Mouse (Mus musculus): ENCODE data around the gene 4921539E11Rik.
A peak's percentile ranks its signal among the peaks of the same experiment; 100 is the strongest.

Gene 4921539E11Rik

GRCm38 (mm10) chr4:103232156-103232555 is 58.5 kb downstream of the 4921539E11Rik start:
- DNase-seq (ENCODE audit: low spot score): no peak

DNA sequence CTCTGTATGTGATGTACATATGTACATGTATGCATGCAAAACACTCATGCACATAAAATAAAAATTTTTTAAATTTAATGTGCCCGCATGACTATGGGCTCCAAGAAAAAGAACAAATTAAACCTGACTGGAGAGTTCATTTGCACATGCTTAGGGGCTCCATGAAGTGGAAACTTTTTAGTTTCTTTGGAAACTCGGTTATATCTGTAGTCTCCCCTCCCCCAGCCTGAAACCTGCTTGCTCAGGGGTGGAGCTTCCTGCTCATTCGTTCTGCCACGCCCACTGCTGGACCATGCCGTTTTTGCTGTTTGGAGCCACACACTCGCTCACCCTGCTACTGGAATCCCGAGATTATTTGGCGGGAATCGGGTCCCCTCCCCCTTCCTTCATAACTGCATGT is 67.8 kb downstream of the 4921539E11Rik start:
- DNase-seq (ENCODE audit: low spot score): no peak

- no peak for DNase-seq (ENCODE audit: low spot score)
Measured at GRCm38 (mm10) chr4:103221789-103222188, 68.9 kb downstream of the 4921539E11Rik start.

DNA sequence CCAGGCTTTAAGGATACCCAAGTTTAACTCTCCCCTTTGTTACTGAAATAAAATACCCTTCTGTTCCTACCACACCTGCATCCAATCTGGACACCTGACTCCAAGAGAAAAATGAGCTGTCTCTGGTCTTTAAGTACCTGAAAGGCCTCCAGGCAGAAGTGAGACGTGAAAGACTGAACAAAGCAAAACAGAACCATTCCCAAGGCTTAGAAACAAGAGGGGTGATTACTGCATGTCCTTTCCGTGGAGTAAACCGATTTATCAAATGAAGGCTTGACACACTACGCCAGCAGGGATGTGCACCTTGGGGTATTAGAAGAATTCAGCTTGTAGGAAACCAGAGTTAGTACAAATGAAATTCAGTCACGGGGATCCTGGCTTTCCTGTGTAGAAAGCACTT is 71.7 kb downstream of the 4921539E11Rik start:
- no peak for DNase-seq (ENCODE audit: low spot score)

- no peak for DNase-seq (ENCODE audit: low spot score)
Measured at GRCm38 (mm10) chr4:103216046-103216445, 74.6 kb downstream of the 4921539E11Rik start.

- peak; percentile 87 for DNase-seq (ENCODE audit: low spot score)
Measured at GRCm38 (mm10) chr4:103214925-103215820, 75.5 kb downstream of the 4921539E11Rik start, which contains the start of gene Slc35d1. Gene Slc35d1, minus strand, starts transcription at chr4:103215164.

- peak; percentile 76 for DNase-seq (ENCODE audit: low spot score)
Measured at GRCm38 (mm10) chr4:103214498-103214924, 76.2 kb downstream of the 4921539E11Rik start.

GRCm38 (mm10) chr4:103213859-103214497 is 76.7 kb downstream of the 4921539E11Rik start:
- peak; percentile 16 for DNase-seq (ENCODE audit: low spot score)

GRCm38 (mm10) chr4:103208553-103208952 is 82.1 kb downstream of the 4921539E11Rik start:
- DNase-seq (ENCODE audit: low spot score): no peak

- no peak for DNase-seq (ENCODE audit: low spot score)
Measured at GRCm38 (mm10) chr4:103203646-103204045, 87.0 kb downstream of the 4921539E11Rik start.

DNA sequence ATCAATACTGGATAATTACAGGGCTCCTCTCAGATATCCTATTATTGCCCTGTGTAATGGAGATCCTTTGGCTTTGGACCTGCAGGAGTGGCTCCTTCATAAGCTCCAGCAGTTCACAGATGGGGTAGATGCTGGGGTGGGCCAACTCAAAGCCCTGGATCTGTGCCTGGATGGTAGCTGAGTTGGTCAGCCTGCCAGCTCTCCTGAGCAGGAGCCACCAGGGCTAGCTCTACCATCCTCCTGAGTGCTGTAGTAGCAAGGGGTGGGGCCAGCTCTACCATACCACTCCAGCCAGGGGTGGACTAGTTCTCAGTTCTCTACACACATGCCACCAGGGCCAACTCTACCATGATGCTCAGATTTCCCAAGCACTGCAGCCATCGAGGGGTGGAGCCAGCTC is 90.6 kb downstream of the 4921539E11Rik start:
- DNase-seq (ENCODE audit: low spot score): no peak

DNA sequence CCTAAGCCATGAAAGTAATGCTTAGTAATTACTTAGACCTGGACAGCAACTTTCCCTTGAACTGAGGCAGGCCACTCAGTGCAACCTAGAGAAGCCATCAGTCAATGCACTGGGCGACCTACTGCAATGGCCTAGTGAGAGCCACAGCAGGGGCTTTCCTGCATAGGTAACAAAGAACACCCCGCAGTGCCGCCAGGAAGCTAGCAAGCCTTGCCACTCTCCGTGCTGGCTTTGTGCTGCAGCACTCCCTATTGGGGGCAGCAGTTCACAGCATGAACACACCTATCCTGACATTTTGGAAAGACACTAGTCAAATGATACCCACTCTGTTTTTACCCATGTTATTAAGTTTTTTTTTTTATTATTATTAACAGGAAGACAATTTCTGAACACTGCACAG is 91.6 kb downstream of the 4921539E11Rik start:
- no peak for DNase-seq (ENCODE audit: low spot score)

GRCm38 (mm10) chr4:103197401-103197800 is 93.3 kb downstream of the 4921539E11Rik start:
- DNase-seq (ENCODE audit: low spot score): no peak

DNA sequence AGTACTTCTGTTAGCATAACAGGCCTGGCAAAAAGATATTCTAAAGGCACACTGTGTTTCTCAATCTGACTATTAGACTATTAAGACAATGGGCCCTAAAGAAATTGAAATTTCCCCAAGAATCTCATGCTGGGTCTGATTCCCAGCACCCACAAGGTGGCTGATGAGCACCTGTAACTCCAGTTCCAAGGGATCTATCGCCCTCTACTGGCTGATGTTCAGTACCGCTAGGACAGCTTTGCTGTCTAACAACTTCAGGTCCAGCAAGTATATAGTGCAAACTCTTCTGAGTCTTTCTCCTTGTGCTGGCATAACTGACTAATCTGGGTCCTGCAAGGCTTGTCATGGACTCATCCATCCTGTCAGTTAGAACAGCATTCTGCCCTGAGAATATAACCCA is 98.2 kb downstream of the 4921539E11Rik start:
- no peak for DNase-seq (ENCODE audit: low spot score)

DNA sequence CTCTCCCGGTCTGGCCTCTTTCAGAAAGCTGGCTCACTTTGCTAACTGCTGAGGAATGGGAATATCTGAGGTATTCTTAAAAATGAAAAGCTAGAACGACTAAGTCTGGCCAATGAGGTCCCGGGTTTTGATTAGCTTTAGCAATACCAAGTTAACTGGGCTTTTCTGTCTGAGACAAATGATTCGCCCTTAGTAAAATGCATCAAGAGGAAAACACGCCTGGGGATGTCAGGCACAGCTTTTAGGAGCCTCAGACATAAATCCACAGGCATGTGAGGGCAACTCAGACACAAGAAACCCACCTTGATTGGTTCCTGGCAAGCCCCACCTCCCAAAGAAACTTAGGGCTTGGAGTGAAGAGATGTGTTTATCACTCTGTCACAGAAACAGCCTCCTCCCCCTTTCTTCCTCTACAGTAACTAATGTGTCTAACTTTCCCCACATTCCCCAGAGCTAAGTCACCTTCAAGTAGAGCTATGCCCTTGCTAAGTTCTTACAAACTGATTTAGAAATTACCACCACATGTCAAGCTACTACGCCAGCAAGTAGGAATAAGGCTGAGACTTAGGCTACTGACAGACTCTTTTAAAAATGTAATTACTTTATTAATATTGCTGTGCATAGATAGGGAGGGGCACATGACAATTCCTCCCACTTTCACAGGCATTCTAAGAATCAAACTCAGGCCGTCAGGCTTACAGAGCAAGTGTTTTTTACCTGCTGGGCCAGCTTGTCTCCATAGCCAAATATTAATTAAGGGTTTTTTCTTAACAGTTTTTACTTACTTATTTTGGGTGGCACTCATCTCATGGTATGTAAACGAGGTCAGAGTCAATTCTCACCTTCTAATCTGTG is 101.7 kb downstream of the 4921539E11Rik start:
- DNase-seq (ENCODE audit: low spot score): no peak
